Mouse (Mus musculus): Measurements from ENCODE around the gene Nup50.

- TF ChIP-seq CTCF (IDR thresholded peaks at IDR 0.05; ENCODE audit: low read depth, low read length) (no peak), GATA1 (IDR thresholded peaks at IDR 0.05; ENCODE audit: borderline replicate concordance, low read length) (no peak), GATA2 (IDR thresholded peaks at IDR 0.05; ENCODE audit: borderline replicate concordance, low read depth, low read length) (no peak), TAL1 (conservative IDR thresholded peaks at IDR 0.05; ENCODE audit: low read depth, low read length) (no peak), POLR2AphosphoS5 (IDR thresholded peaks at IDR 0.05; ENCODE audit: insufficient replicate concordance, low read depth, low read length) (no peak)
These were observed 58.5 kb downstream of the Nup50 start for GRCm38 (mm10) chr15:84981609-84982313.

Data from G1E (cell line).